Mouse (Mus musculus) cerebellum, postnatal 10 days (tissue): ENCODE measurements around the gene Hspd1.

ENCODE experiments used
- DNase-seq, 2 experiments: peaks; one replicate each; pipeline ENCODE4 v3.0.0; 2021; ENCODE audit warnings: mixed read lengths in 2 of 2

The Hspd1 gene

GRCm38 (mm10) chr1:55031026-55031779 lies 56.8 kb downstream of the Hspd1 start:
- DNase-seq, result no peak

DNA sequence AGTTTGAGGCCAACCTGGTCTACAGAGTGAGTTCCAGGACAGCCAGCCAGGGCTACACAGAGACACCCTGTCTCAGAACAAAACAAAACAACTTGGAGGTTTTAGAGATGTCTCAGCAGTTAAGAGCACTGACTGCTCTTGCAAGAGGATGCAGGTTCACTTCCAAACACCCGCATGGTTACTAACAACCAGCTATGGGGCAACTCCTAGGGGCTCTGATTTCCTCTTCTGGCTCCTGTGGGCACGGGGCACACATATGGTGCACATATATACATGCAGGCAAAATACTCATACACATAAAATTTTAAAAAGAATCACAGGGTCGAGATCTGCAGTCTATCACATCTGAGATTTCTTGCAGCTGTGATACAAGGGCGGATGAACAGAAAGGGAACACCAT lies 58.6 kb downstream of the Hspd1 start:
- DNase-seq, result no peak

DNA sequence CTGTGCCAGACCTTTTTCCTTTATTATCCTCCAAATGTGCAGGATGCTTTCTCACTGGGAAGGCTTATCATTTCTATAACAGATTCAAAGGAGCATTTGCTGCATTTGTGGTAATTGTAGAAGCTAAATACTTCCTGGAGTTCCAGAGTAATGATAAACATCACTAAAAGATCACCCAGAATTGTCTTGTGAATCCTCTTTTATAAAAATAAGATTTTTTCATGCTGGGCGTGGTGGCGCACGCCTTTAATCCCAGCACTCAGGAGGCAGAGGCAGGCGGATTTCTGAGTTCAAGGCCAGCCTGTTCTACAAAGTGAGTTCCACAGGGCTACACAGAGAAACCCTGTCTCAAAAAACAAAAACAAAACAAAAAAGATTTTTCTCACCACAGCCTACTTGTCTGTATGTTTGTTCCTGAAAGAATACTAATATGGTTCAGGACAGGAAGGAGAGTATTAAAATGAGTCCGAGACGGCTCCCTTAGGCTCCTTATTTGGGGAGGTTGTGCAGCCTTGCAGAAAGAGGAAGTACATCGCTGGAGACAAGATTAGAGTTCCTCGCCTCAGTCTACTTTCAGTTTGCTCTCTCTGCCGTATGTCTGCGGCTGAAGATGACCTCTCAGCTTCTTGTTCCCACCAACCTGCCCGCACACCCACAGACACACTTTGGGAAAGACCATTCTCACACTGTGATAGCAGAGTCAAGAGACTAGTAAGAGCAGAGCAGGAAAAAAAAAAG lies 59.4 kb downstream of the Hspd1 start:
- no peak for DNase-seq

GRCm38 (mm10) chr1:55027966-55028365 lies 60.1 kb downstream of the Hspd1 start:
- DNase-seq, result no peak
